Mouse (Mus musculus): ENCODE data around the gene Gm42957.
"Not testable (repeated sequence)": the region's sequence is repeated elsewhere in the genome, so short reads cannot be mapped to it uniquely, and the experiment has no call there.

Gm42957 gene

GRCm38 (mm10) chr3:96623201-96623600 is 12.1 kb upstream of the Gm42957 start:
- no peak for DNase-seq (ENCODE audit: low read depth)

- DNase-seq (ENCODE audit: low read depth), result peak; percentile 99
Observed at GRCm38 (mm10) chr3:96629729-96630600, 5.3 kb upstream of the Gm42957 start, which contains the start of gene Rbm8a. Rbm8a (plus strand) TSS chr3:96629933.

DNA sequence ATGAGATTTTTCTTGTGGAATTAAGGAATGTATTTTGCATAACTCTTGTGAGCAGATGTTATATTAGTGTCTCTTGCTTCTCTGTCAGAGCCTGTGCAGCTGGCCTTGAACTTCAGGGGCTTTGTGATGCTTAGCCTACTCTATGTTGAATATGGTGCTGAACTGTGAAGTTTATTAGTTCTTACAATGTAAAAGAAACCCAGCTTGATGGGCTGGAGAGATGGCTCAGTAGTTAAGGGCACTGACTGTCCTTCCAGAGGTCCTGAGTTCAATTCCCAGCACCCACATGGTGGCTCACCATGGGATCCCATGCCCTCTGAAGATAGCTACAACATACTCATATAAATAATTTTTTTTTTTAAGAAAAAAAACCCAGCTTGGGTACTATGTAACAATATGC is 3.2 kb upstream of the Gm42957 start:
- DNase-seq (ENCODE audit: low read depth), result no peak

- DNase-seq (ENCODE audit: low read depth), result no peak
Observed at GRCm38 (mm10) chr3:96634015-96634414, 1.3 kb upstream of the Gm42957 start.

- DNase-seq (ENCODE audit: low read depth), result no peak
Observed at GRCm38 (mm10) chr3:96635906-96636305, 632 bp downstream of the Gm42957 start.

DNA sequence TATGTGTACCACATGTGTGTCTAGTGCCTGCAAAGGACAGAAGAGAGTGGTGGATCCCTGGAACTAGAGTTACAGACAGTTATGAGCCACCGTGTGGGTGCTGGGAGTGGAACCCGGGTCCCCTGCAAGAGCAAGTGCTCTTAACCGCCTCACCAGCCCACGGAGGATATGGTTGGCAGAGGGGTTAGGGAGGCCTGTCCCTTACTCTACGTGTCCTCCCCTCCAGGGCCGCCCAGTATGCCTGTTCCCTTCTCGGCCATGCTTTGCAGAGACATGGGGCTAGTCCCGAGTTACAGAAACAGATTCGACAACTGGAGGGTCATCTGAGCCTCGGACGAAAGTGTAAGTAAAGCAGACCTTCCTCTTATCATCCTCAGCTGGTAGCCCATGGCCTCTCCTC is 1.2 kb downstream of the Gm42957 start:
- peak; percentile 37 for DNase-seq (ENCODE audit: low read depth)

GRCm38 (mm10) chr3:96639219-96639618 is 3.9 kb downstream of the Gm42957 start:
- peak; percentile 81 for DNase-seq (ENCODE audit: low read depth)

GRCm38 (mm10) chr3:96645018-96645649 is 9.9 kb downstream of the Gm42957 start, which contains the start of gene Itga10:
Itga10 (plus strand) TSS chr3:96645584.
- DNase-seq (ENCODE audit: low read depth), result peak; percentile 46

- no peak for DNase-seq (ENCODE audit: low read depth)
Observed at GRCm38 (mm10) chr3:96647365-96647764, 12.1 kb downstream of the Gm42957 start.

GRCm38 (mm10) chr3:96660901-96661300 is 25.6 kb downstream of the Gm42957 start:
- DNase-seq (ENCODE audit: low read depth), result no peak

GRCm38 (mm10) chr3:96662731-96663316 is 27.6 kb downstream of the Gm42957 start:
- DNase-seq (ENCODE audit: low read depth), result no peak

DNA sequence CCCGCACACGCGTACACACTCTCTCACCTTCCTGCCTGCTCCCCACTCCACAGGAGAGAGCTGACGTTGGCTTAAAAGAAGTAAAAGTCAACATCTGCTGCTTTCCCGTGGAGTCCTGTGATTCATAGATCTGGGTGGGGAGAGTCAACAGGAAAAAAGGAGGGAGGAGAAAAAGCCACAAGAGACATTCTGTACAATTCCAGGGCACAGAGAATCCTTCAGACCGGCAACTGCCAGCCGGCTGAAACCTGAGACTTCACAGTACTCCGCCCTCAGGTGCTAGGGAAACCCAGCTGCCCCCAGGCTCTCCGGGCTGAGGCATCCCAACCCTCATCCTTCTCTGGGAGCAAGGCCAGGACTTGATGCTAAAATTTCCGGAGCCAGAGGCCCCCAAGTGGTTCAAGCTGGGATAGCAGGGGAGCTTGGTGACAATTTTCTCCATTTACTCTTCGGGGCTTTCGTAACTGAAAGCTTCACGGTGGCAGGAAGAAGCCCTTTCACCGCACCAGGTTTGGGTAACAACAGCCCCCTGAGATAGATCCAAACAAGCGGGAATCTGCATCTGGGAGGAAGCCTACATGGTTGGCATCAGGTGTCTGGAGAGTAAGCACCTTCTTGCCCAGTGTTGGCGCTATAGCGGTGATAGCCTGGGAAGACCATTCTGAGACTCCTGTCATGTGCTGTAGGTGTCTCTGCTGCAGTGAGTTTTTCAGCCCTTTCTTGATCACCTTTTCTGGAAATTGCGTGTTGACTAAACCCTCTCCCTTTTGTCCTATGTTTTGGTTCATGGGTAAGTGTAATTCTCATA is 28.4 kb downstream of the Gm42957 start:
- peak; percentile 76 for DNase-seq (ENCODE audit: low read depth)

DNA sequence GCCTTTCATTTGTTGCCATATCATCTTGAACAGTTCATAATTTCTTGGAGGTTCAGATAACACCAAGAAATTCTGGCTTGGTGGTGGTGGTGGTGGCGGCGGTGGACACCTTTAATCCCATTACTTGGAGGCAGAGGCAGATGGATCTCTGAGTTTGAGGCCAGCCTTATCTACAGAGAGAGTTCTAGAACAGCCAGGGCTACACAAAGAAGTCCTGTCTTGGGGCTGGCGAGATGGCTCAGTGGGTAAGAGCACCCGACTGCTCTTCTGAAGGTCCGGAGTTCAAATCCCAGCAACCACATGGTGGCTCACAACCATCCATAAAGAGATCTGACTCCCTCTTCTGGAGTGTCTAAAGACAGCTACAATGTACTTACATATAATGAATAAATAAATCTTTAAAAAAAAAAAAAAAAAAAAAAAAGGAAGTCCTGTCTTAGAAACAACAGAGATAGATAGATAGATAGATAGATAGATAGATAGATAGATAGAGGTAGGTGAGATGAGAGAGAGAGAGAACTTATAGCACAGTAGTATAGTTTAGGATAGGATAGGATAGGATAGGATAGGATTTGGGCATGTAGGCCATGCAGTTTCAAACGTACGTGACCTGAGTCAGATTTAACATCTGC is 30.6 kb downstream of the Gm42957 start:
- not testable (repeated sequence) for DNase-seq (ENCODE audit: low read depth)

- no peak for DNase-seq (ENCODE audit: low read depth)
Observed at GRCm38 (mm10) chr3:96666916-96667315, 31.6 kb downstream of the Gm42957 start.

DNA sequence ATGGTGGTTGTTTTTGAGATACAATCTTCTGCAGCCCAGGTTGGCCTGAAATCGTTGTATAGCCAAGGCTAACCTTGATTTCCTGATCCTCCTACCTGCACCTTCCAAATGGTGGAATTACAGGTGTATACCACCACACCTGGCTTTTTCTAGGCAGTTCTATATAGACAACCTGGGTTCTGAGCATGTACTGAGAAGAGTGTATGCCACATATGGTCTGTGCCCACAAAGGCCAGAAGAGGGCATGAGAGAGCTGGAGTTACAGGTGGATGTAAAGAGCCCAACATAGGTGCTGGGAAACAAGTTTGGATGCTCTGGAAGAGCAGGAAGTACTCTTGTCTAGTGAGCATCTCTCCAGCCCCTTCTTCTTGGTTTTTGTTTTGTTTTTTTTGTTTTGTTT is 32.0 kb downstream of the Gm42957 start:
- DNase-seq (ENCODE audit: low read depth), result peak; percentile 71

- peak; percentile 17 for DNase-seq (ENCODE audit: low read depth)
Observed at GRCm38 (mm10) chr3:96668424-96669067, 33.3 kb downstream of the Gm42957 start.

DNA sequence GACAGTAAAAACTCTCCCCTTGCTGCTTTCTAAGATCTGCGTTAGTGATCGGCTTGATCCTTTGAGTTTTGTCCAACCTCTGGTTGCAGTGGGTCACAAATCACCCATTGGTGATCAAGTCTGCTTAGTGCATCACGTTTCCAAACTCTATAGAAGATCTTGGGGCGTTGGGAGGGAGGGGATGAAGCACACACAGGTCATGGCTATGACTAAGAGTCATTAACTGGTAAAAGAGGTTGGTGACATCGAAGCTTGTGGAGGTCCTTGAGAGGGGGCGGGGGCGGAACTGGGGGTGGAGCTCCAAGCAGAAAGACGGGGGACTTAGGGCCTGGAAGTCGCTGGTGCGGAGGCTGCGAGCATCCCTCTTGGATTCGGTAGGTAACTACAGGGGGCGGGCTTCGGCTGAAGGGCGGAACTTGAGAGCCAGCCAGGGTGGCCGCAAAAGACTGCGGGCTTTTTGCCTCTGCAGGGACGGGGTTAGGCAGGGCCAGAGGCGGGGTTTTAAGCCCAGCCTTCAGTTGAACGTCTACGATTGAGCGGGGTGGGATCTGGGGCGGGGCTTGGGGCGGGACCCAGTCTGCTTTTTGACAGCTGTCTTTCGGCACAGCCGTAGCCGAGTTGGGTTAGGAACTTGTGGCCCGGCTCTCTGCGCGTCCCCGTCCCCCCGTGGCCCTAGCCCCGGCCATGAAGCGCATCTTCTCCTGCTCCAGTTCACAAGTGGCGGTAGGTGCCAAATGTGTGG is 34.6 kb downstream of the Gm42957 start, which contains the start of gene Ankrd35:
Ankrd35 (plus strand) TSS at position 405 of the 742 bp plus-strand sequence.
- DNase-seq (ENCODE audit: low read depth), result peak; percentile 95

GRCm38 (mm10) chr3:96671519-96671918 is 36.2 kb downstream of the Gm42957 start:
- no peak for DNase-seq (ENCODE audit: low read depth)

DNA sequence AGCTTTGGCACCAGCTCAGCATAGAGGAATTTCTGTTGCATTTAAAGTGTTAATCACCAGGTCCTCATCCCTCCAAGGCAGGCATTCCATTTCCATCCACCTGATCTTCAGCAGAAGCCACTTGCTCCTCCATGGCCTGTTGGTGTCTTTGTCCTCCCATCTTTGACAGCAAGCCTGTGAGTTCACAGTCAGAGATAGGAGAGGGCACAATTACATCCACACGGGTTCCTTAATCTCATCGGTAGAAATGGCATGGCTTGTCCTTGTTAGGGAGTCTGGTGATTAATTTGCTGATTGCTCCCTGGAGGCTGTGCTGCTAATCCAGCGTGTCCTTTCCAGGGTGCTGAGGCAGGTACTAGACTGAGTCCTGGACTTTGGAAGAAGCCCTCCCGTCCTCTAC is 38.2 kb downstream of the Gm42957 start:
- DNase-seq (ENCODE audit: low read depth), result no peak

DNA sequence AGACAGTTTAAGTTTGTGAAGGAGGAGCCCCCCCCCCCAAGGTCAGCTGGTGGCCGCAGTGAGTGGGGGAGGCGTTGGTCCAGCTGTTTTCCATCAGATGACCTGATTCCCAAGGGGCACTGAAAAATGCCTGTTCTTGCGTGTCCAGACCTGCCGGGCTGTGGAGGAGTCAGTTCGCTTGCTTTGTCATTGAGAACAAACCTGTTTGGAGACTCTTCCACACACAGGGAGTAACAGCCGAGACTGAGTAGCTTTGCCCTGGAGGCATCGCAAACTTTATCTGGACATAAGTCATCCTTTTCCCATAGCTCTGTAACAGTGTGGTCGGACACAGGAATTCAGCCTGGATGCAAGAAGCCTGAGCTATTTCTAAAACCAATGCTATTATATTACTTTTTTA is 39.2 kb downstream of the Gm42957 start:
- DNase-seq (ENCODE audit: low read depth), result no peak

All from 416B (cell line).